Mouse (Mus musculus) liver, adult 2 months (tissue): ENCODE measurements around the gene Rassf8.

Source experiments
- CTCF ChIP-seq: fragments of 200-500 bp; IDR thresholded peaks from 2 replicates; pipeline ENCODE4 v1.5.1; 2011; ENCODE audit warnings: low read depth, low read length, control low read depth
- POLR2A ChIP-seq: fragments of 200-500 bp; IDR thresholded peaks from 2 replicates; pipeline ENCODE4 v1.6.1; 2011; ENCODE audit warnings: low read length, control low read depth; ENCODE audit not compliant: insufficient read depth; ENCODE audit errors: extremely low read depth

- TF ChIP-seq POLR2A (no peak), CTCF (no peak)
Measured at GRCm38 (mm10) chr6:145809566-145809965, 63.0 kb downstream of the Rassf8 start.
